Mouse (Mus musculus): ENCODE results near the gene Sult2b1. TPM values are rescaled to one million over a fixed set of nuclear protein-coding genes. Genes with fewer than 3 reads are reported as not detected.

The Sult2b1 gene
- polyA plus RNA-seq, 1 experiment from 2014 or later, result 1.9 TPM

GRCm38 (mm10) chr7:45712022-45712757 lies 72.3 kb downstream of the Sult2b1 start:
- H3K4me2 ChIP-seq (replicated peaks; ENCODE audit: low read depth, low read length), result no peak overlapping the region
- H3K4me3 ChIP-seq (ENCODE audit: low read depth, low read length), result no peak overlapping the region
- H3K4me1 ChIP-seq (replicated peaks; ENCODE audit: control insufficient read depth, insufficient read depth, low read length), result peaks cover 36% of the 10 kb centered on the region
- no peak overlapping the region for H3K9ac ChIP-seq (ENCODE audit: low read depth, low read length)
- 91% methylated on average over 20 of the region's 21 CpGs for WGBS
- DNase-seq (ENCODE audit: low spot score) (no peak), ATAC-seq (ENCODE audit: low FRiP score) (no peak)
- H3K36me3 ChIP-seq (ENCODE audit: control insufficient read depth, insufficient read depth, low read length), result peaks cover 13% of the 10 kb centered on the region
- no peaks in the 10 kb centered on the region for H3K27me3 ChIP-seq (ENCODE audit: control insufficient read depth, insufficient read depth, low read length)
- H3K9me3 ChIP-seq (ENCODE audit: control insufficient read depth, low read length), result no peaks in the 10 kb centered on the region
- H3K27ac ChIP-seq (ENCODE audit: low read depth, low read length), result no peak overlapping the region

- DNase-seq (ENCODE audit: low spot score) (no peak), ATAC-seq (ENCODE audit: low FRiP score) (no peak)
- Histone ChIP-seq H3K4me1 (replicated peaks; ENCODE audit: control insufficient read depth, insufficient read depth, low read length) (peaks cover 36% of the 10 kb centered on the region), H3K9me3 (ENCODE audit: control insufficient read depth, low read length) (no peaks in the 10 kb centered on the region), H3K4me2 (replicated peaks; ENCODE audit: low read depth, low read length) (no peak overlapping the region), H3K27ac (ENCODE audit: low read depth, low read length) (no peak overlapping the region), H3K36me3 (ENCODE audit: control insufficient read depth, insufficient read depth, low read length) (peaks cover 13% of the 10 kb centered on the region), H3K4me3 (ENCODE audit: low read depth, low read length) (no peak overlapping the region), H3K27me3 (ENCODE audit: control insufficient read depth, insufficient read depth, low read length) (no peaks in the 10 kb centered on the region), H3K9ac (ENCODE audit: low read depth, low read length) (no peak overlapping the region)
- 89% methylated on average over 24 of the region's 24 CpGs for WGBS
Observed at GRCm38 (mm10) chr7:45711316-45712021, 73.0 kb downstream of the Sult2b1 start.

GRCm38 (mm10) chr7:45710477-45711191 lies 73.8 kb downstream of the Sult2b1 start:
- peaks cover 35% of the 10 kb centered on the region for H3K4me1 ChIP-seq (replicated peaks; ENCODE audit: control insufficient read depth, insufficient read depth, low read length)
- H3K4me2 ChIP-seq (replicated peaks; ENCODE audit: low read depth, low read length), result no peak overlapping the region
- H3K36me3 ChIP-seq (ENCODE audit: control insufficient read depth, insufficient read depth, low read length), result peaks cover 13% of the 10 kb centered on the region
- WGBS, result 93% methylated on average over 20 of the region's 20 CpGs
- DNase-seq (ENCODE audit: low spot score) (no peak), ATAC-seq (ENCODE audit: low FRiP score) (no peak)
- no peak overlapping the region for H3K9ac ChIP-seq (ENCODE audit: low read depth, low read length)
- no peaks in the 10 kb centered on the region for H3K27me3 ChIP-seq (ENCODE audit: control insufficient read depth, insufficient read depth, low read length)
- H3K4me3 ChIP-seq (ENCODE audit: low read depth, low read length), result no peak overlapping the region
- H3K9me3 ChIP-seq (ENCODE audit: control insufficient read depth, low read length), result no peaks in the 10 kb centered on the region
- H3K27ac ChIP-seq (ENCODE audit: low read depth, low read length), result no peak overlapping the region

- Histone ChIP-seq H3K4me3 (ENCODE audit: low read depth, low read length) (no peak overlapping the region), H3K36me3 (ENCODE audit: control insufficient read depth, insufficient read depth, low read length) (peaks cover 13% of the 10 kb centered on the region), H3K4me2 (replicated peaks; ENCODE audit: low read depth, low read length) (no peak overlapping the region), H3K27me3 (ENCODE audit: control insufficient read depth, insufficient read depth, low read length) (no peaks in the 10 kb centered on the region), H3K9me3 (ENCODE audit: control insufficient read depth, low read length) (no peaks in the 10 kb centered on the region), H3K4me1 (replicated peaks; ENCODE audit: control insufficient read depth, insufficient read depth, low read length) (peaks cover 37% of the 10 kb centered on the region), H3K27ac (ENCODE audit: low read depth, low read length) (peak overlapping the region; percentile 31; the same call in 1 of the 2 replicates), H3K9ac (ENCODE audit: low read depth, low read length) (no peak overlapping the region; the same call in 1 of the 2 replicates)
- ATAC-seq (ENCODE audit: low FRiP score) (no peak), DNase-seq (ENCODE audit: low spot score) (no peak)
- 64% methylated on average over 14 of the region's 14 CpGs for WGBS
Observed at GRCm38 (mm10) chr7:45709677-45710355, 74.7 kb downstream of the Sult2b1 start.

GRCm38 (mm10) chr7:45709036-45709435 lies 75.4 kb downstream of the Sult2b1 start:
- Histone ChIP-seq H3K4me3 (ENCODE audit: low read depth, low read length) (no peak overlapping the region), H3K9ac (ENCODE audit: low read depth, low read length) (no peak overlapping the region; the same call in 1 of the 2 replicates), H3K27me3 (ENCODE audit: control insufficient read depth, insufficient read depth, low read length) (no peaks in the 10 kb centered on the region), H3K4me2 (replicated peaks; ENCODE audit: low read depth, low read length) (0 out of 2 replicates have a peak overlapping the region, but pooled peaks have one; percentile 0), H3K36me3 (ENCODE audit: control insufficient read depth, insufficient read depth, low read length) (peaks cover 13% of the 10 kb centered on the region), H3K9me3 (ENCODE audit: control insufficient read depth, low read length) (no peaks in the 10 kb centered on the region), H3K4me1 (replicated peaks; ENCODE audit: control insufficient read depth, insufficient read depth, low read length) (peaks cover 37% of the 10 kb centered on the region), H3K27ac (ENCODE audit: low read depth, low read length) (no peak overlapping the region)
- ATAC-seq (ENCODE audit: low FRiP score), result no peak
- DNase-seq (ENCODE audit: low spot score), result peak; percentile 70
- WGBS, result 39% methylated on average over 6 of the region's 6 CpGs

- ATAC-seq (ENCODE audit: low FRiP score) (no peak), DNase-seq (ENCODE audit: low spot score) (no peak)
- H3K27me3 ChIP-seq (ENCODE audit: control insufficient read depth, insufficient read depth, low read length), result no peaks in the 10 kb centered on the region
- H3K4me2 ChIP-seq (replicated peaks; ENCODE audit: low read depth, low read length), result peak overlapping the region; percentile 95
- H3K36me3 ChIP-seq (ENCODE audit: control insufficient read depth, insufficient read depth, low read length), result peaks cover 13% of the 10 kb centered on the region
- no peak overlapping the region for H3K9ac ChIP-seq (ENCODE audit: low read depth, low read length)
- 54% methylated on average over 13 of the region's 13 CpGs for WGBS
- peaks cover 41% of the 10 kb centered on the region for H3K4me1 ChIP-seq (replicated peaks; ENCODE audit: control insufficient read depth, insufficient read depth, low read length)
- H3K4me3 ChIP-seq (ENCODE audit: low read depth, low read length), result no peak overlapping the region
- H3K9me3 ChIP-seq (ENCODE audit: control insufficient read depth, low read length), result no peaks in the 10 kb centered on the region
- no peak overlapping the region for H3K27ac ChIP-seq (ENCODE audit: low read depth, low read length)
Observed at GRCm38 (mm10) chr7:45708221-45708761, 76.2 kb downstream of the Sult2b1 start.

GRCm38 (mm10) chr7:45707375-45707967 lies 77.0 kb downstream of the Sult2b1 start:
- Histone ChIP-seq H3K27me3 (ENCODE audit: control insufficient read depth, insufficient read depth, low read length) (no peaks in the 10 kb centered on the region), H3K27ac (ENCODE audit: low read depth, low read length) (no peak overlapping the region), H3K9me3 (ENCODE audit: control insufficient read depth, low read length) (no peaks in the 10 kb centered on the region), H3K4me1 (replicated peaks; ENCODE audit: control insufficient read depth, insufficient read depth, low read length) (peaks cover 41% of the 10 kb centered on the region), H3K9ac (ENCODE audit: low read depth, low read length) (no peak overlapping the region), H3K4me2 (replicated peaks; ENCODE audit: low read depth, low read length) (peak overlapping the region; percentile 95), H3K4me3 (ENCODE audit: low read depth, low read length) (peak overlapping the region; percentile 54; the same call in 1 of the 2 replicates), H3K36me3 (ENCODE audit: control insufficient read depth, insufficient read depth, low read length) (peaks cover 8% of the 10 kb centered on the region)
- under 1% methylated on average over 27 of the region's 27 CpGs for WGBS
- no peak for ATAC-seq (ENCODE audit: low FRiP score)
- peak; percentile 89 for DNase-seq (ENCODE audit: low spot score)
